Mouse (Mus musculus): Measurements from ENCODE around the gene Nln.

Gene Nln

DNA sequence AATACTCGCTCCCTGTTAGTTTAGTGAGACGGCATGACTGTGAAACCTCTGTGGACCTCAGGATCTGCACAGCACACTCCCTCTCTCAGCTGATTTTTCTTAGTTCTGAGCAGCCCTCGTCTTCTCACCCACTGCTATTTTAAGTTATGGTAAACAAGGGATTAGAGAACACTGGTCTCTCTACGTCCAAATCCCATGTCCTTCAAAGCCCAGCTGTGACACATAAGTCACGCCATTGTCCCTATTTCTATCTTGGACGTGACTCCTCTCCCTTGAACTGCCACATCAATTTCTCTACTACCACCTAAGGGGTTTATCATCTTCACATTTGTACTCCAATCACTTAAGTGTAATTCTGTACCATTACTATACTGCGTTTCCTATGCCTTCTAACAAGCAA is 13.5 kb downstream of the Nln start:
- DNase-seq, result no peak

DNA sequence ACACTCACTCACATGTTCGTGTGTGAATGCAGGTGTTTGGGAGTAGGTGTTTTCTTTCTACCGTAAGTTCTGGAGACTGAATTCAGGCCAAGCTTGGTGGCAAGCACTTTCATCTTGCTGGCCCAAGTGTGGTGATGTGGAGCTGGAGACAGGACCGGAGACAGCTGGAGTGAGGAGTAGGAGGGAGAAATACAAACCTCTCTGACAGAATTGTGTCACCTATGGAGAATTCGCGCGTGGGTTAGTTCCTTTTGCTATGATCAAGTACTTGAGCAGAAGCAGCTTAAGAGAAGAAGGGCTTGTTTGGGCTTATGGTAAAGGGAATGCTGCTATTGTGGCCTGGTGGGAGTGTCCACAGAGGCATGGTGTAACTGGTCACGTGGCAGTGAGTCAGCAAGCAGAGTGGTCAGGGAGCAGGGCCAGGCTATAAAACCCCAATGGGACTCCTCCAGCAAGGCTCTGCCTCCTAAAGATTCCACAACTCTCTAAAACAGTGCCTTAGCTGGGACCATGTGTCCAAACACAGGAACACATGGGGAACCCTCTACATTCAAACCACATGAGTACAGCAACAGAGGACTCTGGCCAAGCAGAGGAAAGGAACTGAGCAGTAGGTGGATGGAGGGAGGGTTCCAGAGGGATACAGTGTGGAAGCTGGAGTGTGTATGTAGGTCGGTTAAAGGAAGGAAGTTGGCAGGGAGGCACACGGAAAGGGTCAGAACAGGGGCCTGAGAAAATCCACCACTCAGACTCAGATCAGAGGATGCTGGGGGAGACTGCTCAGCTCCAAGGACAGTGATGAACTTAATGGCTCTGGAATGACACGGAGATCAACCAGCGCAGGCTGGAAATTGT is 14.7 kb downstream of the Nln start:
- no peak for DNase-seq

DNA sequence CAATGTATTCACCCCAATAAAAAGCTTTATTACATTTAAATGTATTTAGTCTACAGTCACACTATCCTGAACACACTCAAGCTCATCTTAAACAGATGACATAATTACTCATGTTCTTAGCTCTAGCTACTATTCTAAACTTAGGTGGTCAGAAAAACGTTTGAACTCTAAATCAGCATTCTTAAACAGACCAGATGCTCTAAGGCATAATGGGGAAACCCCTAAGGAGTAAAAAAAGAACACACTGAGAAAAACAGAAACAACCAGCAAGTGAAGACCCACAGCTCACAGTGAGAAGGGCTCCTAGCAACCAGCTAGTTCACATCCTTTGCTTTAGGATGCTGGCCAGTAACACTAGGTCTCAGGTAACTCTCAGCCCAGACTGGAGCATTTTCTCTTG is 17.7 kb downstream of the Nln start:
- no peak for DNase-seq

DNA sequence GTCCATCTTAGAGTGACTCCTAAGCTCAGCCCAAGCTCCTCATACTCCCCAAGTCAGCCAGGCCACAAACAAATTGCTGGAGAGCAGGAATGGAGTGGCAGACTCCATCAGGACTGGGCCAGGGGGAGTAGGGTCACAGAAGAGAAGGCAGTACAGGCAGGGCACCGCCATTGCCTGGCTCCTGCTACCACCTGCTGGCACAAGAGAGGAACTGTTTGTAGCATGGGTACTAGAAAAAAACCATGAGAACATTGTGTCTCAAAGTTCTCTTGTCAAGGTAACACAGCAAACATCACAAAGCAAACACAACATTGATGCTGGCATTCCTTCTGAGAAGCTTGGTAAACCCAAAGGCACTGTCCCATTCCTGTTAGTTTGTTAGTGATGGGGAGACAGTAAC is 20.0 kb downstream of the Nln start:
- no peak for DNase-seq

DNA sequence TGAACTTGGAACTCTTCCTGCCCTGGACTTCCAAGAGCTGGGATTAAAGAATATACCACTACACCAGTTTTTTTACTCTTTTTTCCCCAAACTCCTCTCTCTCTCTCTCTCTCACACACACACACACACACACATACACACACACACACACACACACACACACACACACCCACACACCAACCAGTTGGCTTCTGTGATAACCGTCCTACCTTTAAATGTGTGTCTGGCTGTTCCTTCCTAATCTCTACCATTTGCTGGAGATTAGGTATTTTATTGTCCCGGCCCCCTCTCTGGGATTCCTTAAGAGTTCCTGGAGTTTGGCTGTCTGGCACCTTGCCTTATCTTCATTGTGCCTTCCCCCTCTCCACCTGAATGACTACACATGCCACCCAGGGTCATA is 24.8 kb downstream of the Nln start:
- no peak for DNase-seq

DNA sequence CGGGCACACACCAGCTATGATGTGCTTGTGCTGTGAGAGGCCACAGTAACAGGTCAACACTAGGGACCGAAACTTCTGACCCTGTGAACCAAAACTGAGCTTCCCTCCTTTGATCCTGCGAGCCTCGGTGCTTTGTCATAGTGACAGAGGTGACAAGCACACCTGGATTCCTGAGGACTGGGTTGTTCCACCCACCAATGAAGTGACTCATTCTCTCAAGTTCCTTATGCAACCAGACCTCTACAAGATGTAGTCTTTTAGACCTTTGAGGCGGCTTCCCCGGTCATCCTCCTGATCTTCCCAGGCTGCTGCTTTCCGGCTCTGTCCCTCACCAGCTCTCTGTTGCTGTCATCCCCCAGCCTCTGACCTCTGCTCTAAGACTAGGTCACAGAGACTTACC is 26.9 kb downstream of the Nln start:
- no peak for DNase-seq

DNA sequence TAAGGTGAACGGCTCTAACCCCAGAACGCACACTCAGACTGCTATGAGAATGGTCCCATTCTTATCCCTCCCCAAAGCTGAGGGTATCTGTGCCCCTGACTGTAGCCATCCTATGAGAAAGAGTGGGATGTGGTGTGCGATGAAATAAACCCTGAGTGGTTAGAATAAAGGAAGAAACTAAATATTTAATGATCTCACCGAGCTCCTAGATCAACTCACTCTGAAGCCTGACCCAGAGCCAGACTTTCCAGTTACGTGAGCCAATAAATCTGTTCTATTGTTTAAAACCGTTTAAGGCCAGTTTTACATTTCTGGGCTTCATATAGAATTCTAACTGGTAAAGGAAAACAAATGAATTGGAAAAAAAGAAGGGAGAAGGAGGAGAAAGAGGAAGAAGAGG is 32.4 kb downstream of the Nln start:
- DNase-seq, result no peak

DNA sequence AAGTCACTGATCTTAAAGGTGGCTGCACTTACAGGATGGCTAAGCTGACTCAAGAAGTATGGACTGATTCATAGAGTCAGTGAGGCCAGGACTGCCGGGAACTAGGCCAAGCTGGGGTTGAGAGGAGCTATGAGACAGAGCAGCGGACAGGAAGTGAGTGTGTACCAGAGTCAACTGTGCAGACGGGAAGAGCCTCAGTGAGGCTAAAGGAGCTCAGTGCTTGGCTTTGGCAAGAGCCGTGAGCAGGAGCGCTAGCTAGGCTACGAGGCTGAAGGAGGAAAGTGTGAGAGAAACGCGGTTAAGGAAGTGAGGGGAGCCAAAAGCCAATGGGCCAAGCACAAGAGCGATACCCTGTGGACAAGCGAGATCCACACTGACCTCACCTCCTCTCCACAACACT is 34.7 kb downstream of the Nln start:
- peak; percentile 47 for DNase-seq

DNA sequence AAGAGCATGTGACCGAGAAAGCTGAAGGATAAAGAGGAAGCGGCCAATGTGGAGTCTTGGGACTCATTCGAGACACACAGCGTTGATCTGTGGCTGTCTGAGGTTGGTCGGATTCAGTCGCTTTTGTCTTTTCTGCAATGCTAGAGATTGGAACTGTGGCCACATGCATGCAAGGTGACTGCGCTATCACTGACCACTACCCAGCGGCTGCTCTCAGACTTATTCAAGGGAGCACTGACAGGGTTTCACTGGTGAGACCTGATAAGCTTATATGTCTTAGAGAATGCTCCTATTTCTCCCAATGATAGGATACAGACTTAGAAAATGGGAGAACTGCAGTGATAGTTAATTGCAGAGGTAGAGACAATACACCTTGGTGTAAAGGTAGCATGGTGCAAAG is 35.2 kb downstream of the Nln start:
- DNase-seq, result no peak

DNA sequence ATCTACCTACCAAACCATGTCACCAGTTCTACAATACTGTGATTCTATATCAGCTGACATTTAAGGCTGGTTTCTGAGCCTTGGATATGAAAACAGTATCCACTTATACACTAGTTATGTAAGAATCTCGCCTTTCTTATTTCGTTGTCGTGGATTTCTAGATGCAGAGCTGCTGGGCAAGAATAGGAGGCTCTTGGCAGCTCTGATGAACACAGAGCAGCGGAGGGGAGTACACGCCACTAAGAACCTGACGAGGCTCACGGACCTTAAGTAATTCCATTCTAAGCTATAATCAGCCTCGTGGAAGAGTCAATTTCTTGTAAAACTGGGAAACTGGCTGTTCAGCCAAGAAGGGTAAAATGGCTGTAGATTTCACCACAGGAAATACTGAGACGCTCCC is 37.1 kb downstream of the Nln start:
- no peak for DNase-seq

DNA sequence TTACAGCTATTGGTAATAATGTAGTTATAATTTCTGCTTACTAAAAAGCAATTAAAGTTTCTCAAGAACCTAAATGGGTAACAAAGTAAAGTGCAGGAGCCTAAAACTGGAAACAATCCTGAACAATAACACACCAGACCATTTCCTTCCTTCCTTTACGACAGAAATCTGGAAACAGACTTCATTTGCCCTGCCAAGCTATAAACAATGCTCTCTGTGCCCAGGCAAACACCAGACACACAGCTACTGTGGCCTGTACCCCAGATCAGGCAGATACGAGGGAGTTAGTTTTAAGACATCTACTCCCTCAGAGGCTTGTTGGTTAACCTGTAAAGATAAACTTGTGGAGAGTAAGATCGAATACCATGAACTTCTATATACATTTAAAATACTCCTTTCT is 38.7 kb downstream of the Nln start:
- DNase-seq, result no peak

DNA sequence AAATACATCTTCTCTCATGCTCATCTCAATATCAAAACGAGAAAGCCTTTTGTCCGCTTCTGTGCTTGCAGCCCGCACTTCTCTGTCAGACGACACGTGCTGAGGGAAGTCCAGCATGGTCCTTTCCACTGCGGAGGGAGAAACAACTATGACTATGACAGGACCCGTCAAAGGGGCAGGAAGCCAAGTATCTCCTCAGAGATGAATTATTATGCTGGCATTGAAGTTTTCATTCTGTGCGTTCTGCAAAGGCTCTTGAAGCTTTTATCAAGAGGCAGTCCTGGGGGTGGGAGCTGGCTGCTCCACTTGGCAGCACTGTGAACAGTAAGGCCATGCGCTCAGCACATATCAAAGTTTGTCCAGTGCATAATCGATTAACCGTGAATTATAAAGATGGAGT is 40.2 kb downstream of the Nln start:
- no peak for DNase-seq

DNA sequence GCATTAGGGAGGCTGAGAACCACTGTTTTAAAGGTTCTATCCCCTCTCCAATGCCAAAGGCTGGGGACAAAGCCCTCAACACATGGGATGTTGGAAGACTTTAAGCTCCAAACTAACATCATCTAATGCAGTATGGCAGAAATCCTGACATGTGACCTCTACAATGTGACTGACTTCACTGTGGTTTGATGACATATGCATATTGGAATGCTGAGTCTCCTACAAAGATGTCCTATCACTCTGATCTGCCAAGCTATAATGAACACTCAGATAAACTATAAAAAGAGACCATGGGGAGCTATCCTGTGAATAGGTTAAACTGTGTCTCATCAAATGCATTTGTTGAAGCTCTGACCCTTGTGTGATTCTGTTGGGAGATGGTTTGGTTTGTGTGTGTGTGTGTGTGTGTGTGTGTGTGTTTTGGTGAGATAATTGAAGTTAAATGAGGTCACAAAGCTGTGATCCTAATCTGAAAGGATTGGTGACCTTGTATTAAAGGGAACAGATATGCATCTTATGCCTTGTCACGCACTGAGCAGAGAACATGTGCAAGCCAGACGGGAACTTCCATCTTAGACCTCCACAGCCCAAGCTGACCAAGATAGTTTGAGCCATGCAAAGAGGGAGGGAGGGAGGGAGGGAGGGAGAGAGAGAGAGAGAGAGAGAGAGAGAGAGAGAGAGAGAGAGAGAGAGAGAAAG is 43.6 kb downstream of the Nln start:
- DNase-seq, result no peak

DNA sequence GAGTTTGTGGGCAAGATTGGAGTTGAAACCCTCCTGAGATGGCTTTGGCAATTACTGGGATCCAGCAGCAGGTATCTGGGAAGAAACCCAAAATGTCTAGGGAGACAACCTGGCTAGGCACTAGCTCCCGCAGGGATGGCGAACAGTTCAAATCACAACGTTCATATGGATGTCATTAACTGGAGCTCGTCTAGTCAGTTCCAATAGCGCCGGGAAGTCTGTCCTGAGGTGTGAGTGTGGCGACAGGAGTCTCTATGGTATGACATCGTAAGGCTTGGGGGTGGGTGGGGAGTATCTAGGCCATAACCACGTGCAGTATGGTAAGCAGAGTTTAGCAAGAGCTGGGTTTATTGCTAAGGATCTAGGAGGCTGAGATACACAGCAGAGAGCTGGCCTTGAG is 46.4 kb downstream of the Nln start:
- DNase-seq, result no peak

DNA sequence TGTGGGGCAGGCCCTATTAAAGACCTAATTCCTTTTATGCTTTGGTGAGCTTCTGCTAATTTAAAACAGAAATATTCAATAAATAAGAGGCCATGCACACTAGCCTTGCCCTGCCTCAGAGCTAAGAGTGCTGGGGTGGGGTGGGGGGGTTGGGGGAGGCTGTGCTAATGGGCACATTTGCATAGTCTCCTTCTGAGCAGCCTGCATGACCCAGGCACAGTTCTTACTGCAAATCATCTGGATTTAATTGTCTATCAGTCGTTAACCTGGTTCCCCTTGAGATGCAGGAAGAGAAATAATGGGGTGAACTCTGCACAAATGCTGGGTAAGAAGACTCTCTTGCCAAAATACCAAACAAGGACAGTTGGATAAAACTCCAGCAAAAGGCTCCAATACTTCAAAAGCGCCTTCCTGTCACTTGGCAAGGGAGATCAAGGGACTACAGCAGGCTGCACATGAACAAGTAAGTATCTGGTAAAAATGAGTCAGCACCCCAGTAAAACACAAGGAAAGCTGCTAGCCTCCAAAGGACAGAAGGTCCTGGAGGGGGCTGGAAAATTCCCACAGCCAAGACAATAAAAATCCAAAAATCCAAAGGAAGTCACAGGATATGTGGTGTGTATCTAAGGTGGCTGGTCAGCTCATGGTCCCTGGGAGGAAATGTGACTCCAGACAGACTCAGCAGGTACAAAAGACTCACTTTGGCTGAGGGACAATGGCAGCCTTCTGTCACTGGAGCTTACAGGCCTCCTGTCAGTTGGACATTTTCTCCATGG is 47.3 kb downstream of the Nln start:
- DNase-seq, result no peak

DNA sequence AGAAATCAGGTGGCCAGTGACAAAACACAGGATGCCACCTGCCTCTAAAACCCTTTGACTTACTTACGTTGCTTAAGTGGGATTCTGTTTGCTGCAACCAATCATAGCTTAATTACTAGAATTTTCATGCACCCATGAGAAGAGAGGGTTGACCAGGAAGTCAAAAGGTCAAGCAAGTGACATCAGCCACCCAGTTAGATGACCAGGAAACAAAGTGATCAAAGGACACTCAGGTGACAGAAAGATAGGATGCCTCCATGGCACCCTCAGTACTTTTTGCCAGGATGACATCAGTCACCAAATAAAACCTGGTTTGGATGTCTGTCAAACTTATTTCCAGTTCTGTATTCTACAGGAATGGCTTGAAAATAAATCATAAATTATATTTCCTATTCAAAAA is 49.2 kb downstream of the Nln start:
- DNase-seq, result no peak

DNA sequence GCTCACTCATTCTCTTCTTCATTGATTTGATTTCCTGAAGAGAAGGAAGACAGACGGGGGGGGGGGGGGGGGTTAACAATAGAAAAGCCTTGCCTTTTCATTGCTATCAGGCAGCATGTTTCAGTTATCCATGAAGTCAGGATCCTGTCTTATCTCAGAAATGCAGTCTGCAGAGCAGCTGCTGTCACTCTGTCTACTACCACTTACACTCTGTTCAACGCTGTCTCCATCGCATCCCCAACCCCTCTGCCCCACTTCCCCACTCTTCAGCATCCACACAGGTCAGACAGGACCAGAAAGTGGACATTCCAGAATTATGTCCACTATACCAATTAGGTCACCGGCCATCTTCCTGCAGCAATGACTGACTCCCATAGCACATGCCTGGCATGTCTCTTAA is 49.9 kb downstream of the Nln start:
- no peak for DNase-seq

DNA sequence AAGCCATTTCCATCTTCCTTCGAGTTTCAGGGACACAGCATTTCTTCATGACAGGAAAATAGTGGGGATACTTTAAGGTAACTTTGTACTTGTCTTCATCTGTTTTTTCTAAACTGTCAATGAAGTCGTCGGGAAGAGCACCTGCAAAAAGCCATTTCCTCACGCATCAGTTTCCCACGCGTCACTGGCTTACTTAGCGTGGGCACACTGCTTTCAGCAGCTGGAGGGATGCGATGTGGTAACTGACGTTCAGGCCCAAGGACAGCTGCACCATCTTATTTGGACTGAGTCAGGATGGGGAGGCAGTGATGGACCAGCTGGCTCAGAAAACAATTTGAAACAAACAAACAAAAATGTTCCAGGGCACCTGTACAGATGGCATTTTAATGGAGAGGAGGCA is 50.7 kb downstream of the Nln start:
- no peak for DNase-seq

DNA sequence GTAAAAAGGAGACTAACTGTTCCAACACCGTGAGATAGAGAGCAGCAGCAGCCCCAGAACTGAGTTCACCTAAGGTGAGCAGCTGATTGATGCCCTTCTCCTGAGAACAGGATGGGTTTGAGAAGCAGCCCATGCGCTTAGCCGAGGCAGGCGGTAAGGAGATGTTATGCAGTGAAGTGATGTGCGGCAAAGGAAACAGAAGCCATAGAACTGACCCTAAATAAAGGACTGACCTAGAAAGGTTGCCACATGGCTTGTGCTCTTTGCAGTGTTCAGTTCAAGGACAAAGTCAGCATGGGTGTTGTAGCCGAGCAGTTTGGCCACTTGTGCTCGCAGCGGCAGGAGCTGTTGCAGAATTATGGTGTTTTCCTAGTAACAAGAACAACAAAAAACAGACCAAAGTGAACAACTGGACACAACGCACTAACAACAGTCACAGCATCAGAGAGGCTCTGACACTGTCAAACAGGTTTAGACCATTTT is 57.1 kb downstream of the Nln start:
- DNase-seq, result no peak

DNA sequence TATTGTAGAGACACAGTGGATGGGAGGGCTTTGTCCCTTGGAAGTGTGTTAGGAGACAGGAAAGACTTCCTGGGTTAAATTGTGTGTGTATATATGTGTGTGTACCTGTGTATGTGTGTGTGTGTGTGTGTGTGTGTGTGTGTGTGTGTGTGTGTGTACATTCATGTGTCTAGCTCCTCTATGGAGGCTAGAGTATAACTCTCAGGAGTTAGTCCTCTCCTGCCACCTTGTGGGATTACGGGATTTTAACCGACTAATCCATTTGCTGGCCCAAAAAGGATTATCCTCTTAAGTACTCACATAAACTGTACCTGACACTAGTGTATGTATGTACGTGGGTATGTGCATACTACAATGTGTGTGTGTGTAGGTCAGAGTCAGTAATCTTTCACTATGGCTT is 60.6 kb downstream of the Nln start:
- no peak for DNase-seq

DNA sequence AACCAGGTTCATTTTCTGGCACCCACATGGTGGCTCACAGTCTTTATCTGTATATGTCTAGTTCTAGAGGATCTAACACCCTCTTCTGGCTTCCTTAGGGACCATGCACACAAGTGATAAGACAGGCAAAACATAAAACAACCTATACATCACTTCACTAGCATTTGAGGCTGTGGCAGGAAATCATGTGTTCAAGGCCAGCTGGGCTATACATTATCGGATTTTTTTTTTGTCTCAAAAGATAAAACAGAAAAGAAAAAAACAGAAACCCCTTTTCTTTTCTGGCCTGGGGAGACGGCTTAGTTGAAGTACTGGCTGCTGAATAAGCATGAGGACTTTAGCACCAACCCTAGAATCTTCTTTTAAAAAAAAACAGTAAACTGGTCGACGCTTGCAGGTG is 64.3 kb downstream of the Nln start:
- DNase-seq, result no peak

DNA sequence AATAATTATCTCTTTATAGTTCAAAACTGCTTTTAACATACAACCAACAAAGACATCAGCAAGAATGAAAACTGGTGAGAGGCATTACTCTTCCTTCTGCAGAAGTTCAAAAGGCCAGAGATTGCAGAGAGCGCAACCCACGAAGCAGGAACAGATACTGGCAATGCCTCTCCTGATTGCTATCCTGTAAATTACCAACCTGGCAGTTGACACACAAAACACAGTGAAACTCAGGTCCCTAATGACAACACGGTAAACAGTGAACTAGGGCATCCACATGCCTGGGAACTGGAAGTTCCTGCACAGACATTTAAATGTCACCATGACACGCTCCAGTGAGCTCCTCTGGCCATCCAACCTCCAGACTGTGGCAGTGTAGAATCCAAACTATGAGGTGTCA is 65.1 kb downstream of the Nln start:
- DNase-seq, result no peak

DNA sequence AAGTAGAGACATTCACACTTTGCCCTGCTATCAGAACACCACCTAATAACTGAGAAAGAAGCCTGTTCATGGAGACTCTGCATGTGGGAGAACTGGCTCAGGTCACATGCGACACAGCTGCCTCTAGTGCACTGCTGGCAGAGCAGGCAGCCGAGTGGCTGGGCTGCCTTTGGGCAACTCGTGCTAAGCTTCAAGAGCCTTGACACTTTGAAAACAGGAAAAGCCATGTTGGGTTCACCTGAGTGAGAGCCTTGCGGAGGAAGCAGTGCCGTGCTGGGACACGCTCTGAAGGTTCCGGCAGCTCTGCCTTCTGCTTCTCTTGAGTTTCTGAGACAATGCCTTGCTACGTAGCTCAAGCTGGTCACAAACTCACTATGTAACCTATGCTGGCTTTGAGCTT is 66.7 kb downstream of the Nln start:
- DNase-seq, result no peak

DNA sequence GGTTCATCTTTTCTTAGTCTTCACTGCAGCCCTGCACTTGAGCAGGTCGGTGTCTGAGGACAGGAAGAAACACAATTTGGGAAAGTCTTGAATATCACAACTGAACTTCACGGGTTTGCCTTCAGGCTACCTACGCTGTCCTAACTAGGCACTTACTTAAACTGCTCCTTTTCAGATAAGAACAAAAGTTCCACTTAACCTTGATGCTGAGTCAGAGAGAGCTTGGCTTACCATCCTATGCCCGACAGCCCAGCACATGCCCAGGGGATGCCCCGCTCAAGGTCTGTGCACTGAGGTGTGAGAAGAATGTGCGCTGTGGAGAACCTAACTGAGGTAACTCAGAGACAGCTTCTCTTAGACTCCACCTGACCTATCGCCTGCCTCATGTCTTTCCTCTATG is 67.9 kb downstream of the Nln start:
- peak; percentile 66 for DNase-seq

Measured in kidney, adult 11 months (tissue).